Mouse (Mus musculus) lung, postnatal 4 days (tissue): ENCODE data around the gene Ywhae.
A peak's percentile ranks its signal among the peaks of the same experiment; 100 is the strongest.

ENCODE experiments used
- DNase-seq, 2 experiments: peaks; one replicate each; pipeline ENCODE4 v3.0.0; 2021

Gene Ywhae

GRCm38 (mm10) chr11:75796029-75796445 lies 63.4 kb downstream of the Ywhae start, which contains the start of gene Doc2b:
Doc2b (minus strand) TSS chr11:75796049.
- peak; percentile 36 to 61 for DNase-seq

- no peak for DNase-seq
Measured at GRCm38 (mm10) chr11:75796536-75797246, 64.0 kb downstream of the Ywhae start.

- DNase-seq, result no peak
Measured at GRCm38 (mm10) chr11:75801369-75801768, 68.7 kb downstream of the Ywhae start.

- DNase-seq, result no peak
Measured at GRCm38 (mm10) chr11:75801771-75802550, 69.3 kb downstream of the Ywhae start.

- DNase-seq, result peak in 1 of 2 experiments; percentile 51
Measured at GRCm38 (mm10) chr11:75807486-75807885, 74.8 kb downstream of the Ywhae start.

- no peak for DNase-seq
Measured at GRCm38 (mm10) chr11:75810526-75810925, 77.9 kb downstream of the Ywhae start.

- peak; percentile 92 to 97 for DNase-seq
Measured at GRCm38 (mm10) chr11:75811900-75812299, 79.2 kb downstream of the Ywhae start.

- peak; percentile 36 to 53 for DNase-seq
Measured at GRCm38 (mm10) chr11:75813085-75813484, 80.4 kb downstream of the Ywhae start.
